Mouse (Mus musculus): ENCODE results near the gene Themis3. TPM values are rescaled to one million over a fixed set of nuclear protein-coding genes. Genes with fewer than 3 reads are reported as not detected.

Gene Themis3
- total RNA-seq, 2 experiments from 2014 or later = 0.11 TPM; not detected in 1

Other genes starting within 250 kb of the Themis3 start
- gene Mtcl1, start 144.9 kb downstream of the Themis3 start, total RNA-seq (2021) = 10 to 100 TPM; 20.5 to 21.7 TPM
- 100 to 1,000 TPM; 108 to 127 TPM for gene Rab12, start 74.9 kb downstream of the Themis3 start, total RNA-seq (2021)